Mouse (Mus musculus) splenic B cell, adult 2 months (primary cell): ENCODE measurements around the gene Srp9.
A peak's percentile ranks its signal among the peaks of the same experiment; 100 is the strongest.
"Not testable (repeated sequence)": the region's sequence is repeated elsewhere in the genome, so short reads cannot be mapped to it uniquely, and the experiment has no call there.

Experiments used
- DNase-seq: peaks from one replicate; pipeline ENCODE4 v3.0.0-alpha.2; 2011; ENCODE audit warnings: low read depth, low spot score
- H3K27me3 ChIP-seq: 2 replicates; pipeline ENCODE4 v1.6.1; 2012; ENCODE audit warnings: mild to moderate bottlenecking, low read length, moderate library complexity, mixed read lengths; ENCODE audit not compliant: control insufficient read depth, poor library complexity, insufficient read depth, severe bottlenecking
- H3K36me3 ChIP-seq: 2 replicates; pipeline ENCODE4 v1.6.1; 2012; ENCODE audit warnings: mild to moderate bottlenecking, low read length, moderate library complexity, mixed read lengths; ENCODE audit not compliant: control insufficient read depth, poor library complexity, insufficient read depth, severe bottlenecking

Srp9 gene

GRCm38 (mm10) chr1:182149966-182150365 lies 25.4 kb downstream of the Srp9 start:
- Histone ChIP-seq H3K27me3 (no peaks in the 10 kb centered on the region), H3K36me3 (no peaks in the 10 kb centered on the region)
- peak; percentile 79 for DNase-seq

- DNase-seq = no peak
- Histone ChIP-seq H3K36me3 (no peaks in the 10 kb centered on the region), H3K27me3 (no peaks in the 10 kb centered on the region)
Observed at GRCm38 (mm10) chr1:182157734-182158133, 33.2 kb downstream of the Srp9 start.

- DNase-seq = no peak
- H3K27me3 ChIP-seq = no peaks in the 10 kb centered on the region
- H3K36me3 ChIP-seq = no peaks in the 10 kb centered on the region
Observed at GRCm38 (mm10) chr1:182159575-182159974, 35.0 kb downstream of the Srp9 start.

- DNase-seq = no peak
- H3K27me3 ChIP-seq = no peaks in the 10 kb centered on the region
Observed at GRCm38 (mm10) chr1:182162951-182163350, 38.4 kb downstream of the Srp9 start.

GRCm38 (mm10) chr1:182164386-182164785 lies 39.8 kb downstream of the Srp9 start, which contains the start of gene Vmn1r1:
Vmn1r1 (minus strand) TSS chr1:182164486.
- H3K36me3 ChIP-seq = no peaks in the 10 kb centered on the region
- H3K27me3 ChIP-seq = no peaks in the 10 kb centered on the region
- DNase-seq = no peak

More at GRCm38 (mm10) chr1:182162951-182163350, 38.4 kb downstream of the Srp9 start:
- H3K36me3 ChIP-seq = no peaks in the 10 kb centered on the region

GRCm38 (mm10) chr1:182170206-182170605 lies 45.7 kb downstream of the Srp9 start:
- H3K27me3 ChIP-seq, H3K36me3 ChIP-seq: not testable (repeated sequence)
- peak; percentile 18 for DNase-seq

- DNase-seq = not testable (repeated sequence)
Observed at GRCm38 (mm10) chr1:182176985-182177384, 52.4 kb downstream of the Srp9 start.

GRCm38 (mm10) chr1:182181456-182182305 lies 57.1 kb downstream of the Srp9 start:
- H3K36me3 ChIP-seq = no peaks in the 10 kb centered on the region
- DNase-seq = no peak

More at GRCm38 (mm10) chr1:182176985-182177384, 52.4 kb downstream of the Srp9 start:
- H3K36me3 ChIP-seq, H3K27me3 ChIP-seq: not testable (repeated sequence)

More at GRCm38 (mm10) chr1:182181456-182182305, 57.1 kb downstream of the Srp9 start:
- no peaks in the 10 kb centered on the region for H3K27me3 ChIP-seq
